Mouse (Mus musculus) kidney, adult 2 months (tissue): ENCODE measurements around the gene Igdcc4. TPM values are rescaled to one million over a fixed set of nuclear protein-coding genes. Genes with fewer than 3 reads are reported as not detected.

Experiments
- DNase-seq: peaks from one replicate; pipeline ENCODE4 v3.0.0; 2021
- H3K27ac ChIP-seq: fragments of 200-500 bp; 2 replicates; pipeline ENCODE4 v1.5.1; 2012; ENCODE audit warnings: low read depth, low read length, control low read depth, inconsistent platforms; ENCODE audit not compliant: insufficient read depth
- H3K27me3 ChIP-seq: fragments of 200-500 bp; replicated peaks from 2 replicates; pipeline ENCODE4 v1.6.1; 2012; ENCODE audit warnings: mild to moderate bottlenecking, moderate library complexity, low read length, inconsistent platforms; ENCODE audit not compliant: control insufficient read depth, insufficient read depth
- H3K36me3 ChIP-seq: fragments of 200-500 bp; 2 replicates; pipeline ENCODE4 v1.6.1; 2012; ENCODE audit warnings: mild to moderate bottlenecking, moderate library complexity, low read length, inconsistent platforms; ENCODE audit not compliant: control insufficient read depth, insufficient read depth
- H3K4me1 ChIP-seq: fragments of 200-500 bp; 2 replicates; pipeline ENCODE4 v1.6.1; 2011; ENCODE audit warnings: low read length; ENCODE audit not compliant: control insufficient read depth, insufficient read depth
- H3K4me3 ChIP-seq: fragments of 200-500 bp; 2 replicates; pipeline ENCODE4 v1.5.1; 2011; ENCODE audit warnings: mild to moderate bottlenecking, low read depth, low read length, control low read depth; ENCODE audit not compliant: insufficient read depth
- CTCF ChIP-seq: fragments of 200-500 bp; conservative IDR thresholded peaks from 2 replicates; pipeline ENCODE4 v1.5.1; 2011; ENCODE audit warnings: low read depth, mild to moderate bottlenecking, control low read depth, low read length, moderate library complexity, mixed read lengths; ENCODE audit not compliant: insufficient read depth, insufficient read length
- POLR2A ChIP-seq: fragments of 200-500 bp; IDR thresholded peaks from one replicate; pipeline ENCODE4 v1.6.1; 2011; ENCODE audit warnings: low read depth, low read length, control low read depth
- WGBS: fragments of 180-500 bp; shearing (Covaris S2); methylation state at CpG from one replicate; pipeline ENCODE4 v1.1.7; 2018; 5-methylcytosine and 5-hydroxymethylcytosine counted together
- polyA plus RNA-seq: library from polyadenylated mRNA; depleted of rRNA; stranded (reverse); fragments of >200 nt; gene quantifications from 2 replicates; pipeline ENCODE4 v1.2.3, GENCODE M21; 2012

Igdcc4 gene
- polyA plus RNA-seq, 1 experiment: 0.83 TPM

DNA sequence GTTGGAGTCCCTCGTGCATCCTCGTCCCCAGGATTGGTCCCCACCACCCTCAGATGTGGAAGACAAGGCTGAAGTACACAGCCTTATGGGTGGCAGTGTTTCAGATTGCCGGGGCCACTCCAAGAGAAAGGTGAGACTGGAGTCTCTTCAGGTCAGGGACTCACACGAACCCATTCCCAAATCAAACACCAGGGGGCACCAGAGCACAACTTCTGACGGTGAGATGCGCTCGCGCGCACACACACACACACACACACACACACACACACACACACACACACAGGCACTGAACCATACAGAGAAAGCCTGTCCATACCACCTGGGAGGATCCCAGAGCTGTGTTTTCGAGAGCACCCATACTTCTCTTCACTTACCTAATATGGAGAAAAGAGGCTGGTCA lies 32.5 kb downstream of the Igdcc4 start:
- peak; percentile 80 for DNase-seq

DNA sequence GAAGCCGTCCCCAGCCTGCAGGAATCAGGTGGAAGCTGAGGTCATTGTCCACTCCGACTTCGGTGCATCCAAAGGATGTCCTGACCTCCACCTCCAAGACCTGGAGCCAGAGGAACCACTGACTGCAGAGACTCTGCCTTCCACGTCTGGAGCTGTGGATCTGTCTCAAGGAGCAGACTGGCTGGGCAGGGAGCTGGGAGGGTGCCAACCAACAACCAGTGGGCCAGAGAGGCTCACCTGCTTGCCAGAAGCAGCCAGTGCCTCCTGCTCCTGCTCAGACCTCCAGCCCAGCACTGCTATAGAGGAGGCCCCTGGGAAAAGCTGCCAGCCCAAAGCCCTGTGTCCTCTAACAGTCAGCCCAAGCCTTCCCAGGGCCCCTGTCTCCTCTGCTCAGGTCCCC lies 33.8 kb downstream of the Igdcc4 start:
- no peak overlapping the region for H3K4me3 ChIP-seq
- no peaks in the 10 kb centered on the region for H3K27me3 ChIP-seq
- H3K36me3 ChIP-seq: no peaks in the 10 kb centered on the region
- H3K27ac ChIP-seq: no peak overlapping the region
- H3K4me1 ChIP-seq: no peaks in the 10 kb centered on the region
- TF ChIP-seq CTCF: no peak
- no peak for TF ChIP-seq POLR2A
- DNase-seq: no peak
- WGBS: 83% methylated on average over 4 of the region's 4 CpGs

More for the DNA sequence above, 32.5 kb downstream of the Igdcc4 start:
- no peak overlapping the region for H3K4me3 ChIP-seq
- 1% methylated on average over 10 of the region's 10 CpGs for WGBS
- no peaks in the 10 kb centered on the region for H3K4me1 ChIP-seq
- TF ChIP-seq CTCF: peak; percentile 87
- TF ChIP-seq POLR2A: no peak
- no peak overlapping the region for H3K27ac ChIP-seq
- H3K36me3 ChIP-seq: no peaks in the 10 kb centered on the region
- H3K27me3 ChIP-seq: no peaks in the 10 kb centered on the region

- Histone ChIP-seq H3K4me1 (no peaks in the 10 kb centered on the region), H3K27ac (no peak overlapping the region), H3K27me3 (0 out of 2 replicates have a peak, but pooled peaks cover 2% of the 10 kb centered on the region), H3K36me3 (no peaks in the 10 kb centered on the region), H3K4me3 (peak overlapping the region; percentile 57; the same call in 1 of the 2 replicates)
- WGBS: 10% methylated on average over 8 of the region's 8 CpGs
- TF ChIP-seq CTCF: no peak
- no peak for TF ChIP-seq POLR2A
- no peak for DNase-seq
Measured at GRCm38 (mm10) chr9:65140491-65140890, 39.2 kb downstream of the Igdcc4 start.

DNA sequence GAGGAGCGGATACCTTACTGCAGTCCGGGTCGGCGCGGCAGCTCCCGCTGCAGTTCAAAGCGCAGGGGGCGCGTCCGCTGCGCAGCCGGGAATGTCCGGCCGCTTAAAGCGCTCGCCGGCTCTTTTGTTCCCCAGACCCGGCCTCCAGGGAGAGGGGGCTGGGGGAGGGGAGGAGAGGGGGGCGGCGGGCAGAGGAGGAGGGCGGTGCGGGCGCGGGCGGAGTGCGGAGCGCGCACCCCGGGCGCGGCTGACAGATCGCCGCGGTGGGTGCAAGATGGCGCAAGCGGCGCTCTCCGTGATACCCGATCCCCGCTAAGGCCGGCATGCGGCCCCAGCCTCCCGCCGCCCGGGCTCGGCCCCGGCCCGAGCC lies 39.6 kb downstream of the Igdcc4 start, which contains the start of gene Igdcc3:
Gene Igdcc3, plus strand, starts transcription at position 254 of the 370 bp plus-strand sequence.
- WGBS: 1% methylated on average over 29 of the region's 48 CpGs
- no peak within 1 kb of the TSS for H3K27ac ChIP-seq
- peak within 1 kb of the TSS; percentile 57 for H3K4me3 ChIP-seq
- TF ChIP-seq CTCF: no peak
- TF ChIP-seq POLR2A: no peak
- peak; percentile 22 for DNase-seq
- no peaks in the 10 kb centered on the region for H3K4me1 ChIP-seq
- no peaks in the 10 kb centered on the region for H3K36me3 ChIP-seq
- H3K27me3 ChIP-seq: 0 out of 2 replicates have a peak, but pooled peaks cover 2% of the 10 kb centered on the region

GRCm38 (mm10) chr9:65141306-65141975 lies 40.2 kb downstream of the Igdcc4 start:
- Histone ChIP-seq H3K27me3 (0 out of 2 replicates have a peak, but pooled peaks cover 2% of the 10 kb centered on the region), H3K36me3 (no peaks in the 10 kb centered on the region), H3K4me3 (peak overlapping the region; percentile 57), H3K4me1 (no peaks in the 10 kb centered on the region), H3K27ac (no peak overlapping the region)
- DNase-seq: peak; percentile 37
- TF ChIP-seq CTCF: no peak
- TF ChIP-seq POLR2A: no peak
- under 1% methylated on average over 72 of the region's 73 CpGs for WGBS

GRCm38 (mm10) chr9:65141976-65142318 lies 40.7 kb downstream of the Igdcc4 start:
- Histone ChIP-seq H3K4me1 (no peaks in the 10 kb centered on the region), H3K27ac (no peak overlapping the region), H3K36me3 (no peaks in the 10 kb centered on the region), H3K4me3 (peak overlapping the region; percentile 57), H3K27me3 (0 out of 2 replicates have a peak, but pooled peaks cover 2% of the 10 kb centered on the region)
- no peak for TF ChIP-seq CTCF
- TF ChIP-seq POLR2A: no peak
- WGBS: 0% methylated on average over 17 of the region's 17 CpGs
- DNase-seq: peak; percentile 17

GRCm38 (mm10) chr9:65142399-65142798 lies 41.1 kb downstream of the Igdcc4 start:
- TF ChIP-seq CTCF: no peak
- TF ChIP-seq POLR2A: no peak
- Histone ChIP-seq H3K4me3 (no peak overlapping the region), H3K36me3 (no peaks in the 10 kb centered on the region), H3K4me1 (no peaks in the 10 kb centered on the region), H3K27me3 (0 out of 2 replicates have a peak, but pooled peaks cover 2% of the 10 kb centered on the region), H3K27ac (no peak overlapping the region)
- no peak for DNase-seq
- 8% methylated on average over 8 of the region's 8 CpGs for WGBS

DNA sequence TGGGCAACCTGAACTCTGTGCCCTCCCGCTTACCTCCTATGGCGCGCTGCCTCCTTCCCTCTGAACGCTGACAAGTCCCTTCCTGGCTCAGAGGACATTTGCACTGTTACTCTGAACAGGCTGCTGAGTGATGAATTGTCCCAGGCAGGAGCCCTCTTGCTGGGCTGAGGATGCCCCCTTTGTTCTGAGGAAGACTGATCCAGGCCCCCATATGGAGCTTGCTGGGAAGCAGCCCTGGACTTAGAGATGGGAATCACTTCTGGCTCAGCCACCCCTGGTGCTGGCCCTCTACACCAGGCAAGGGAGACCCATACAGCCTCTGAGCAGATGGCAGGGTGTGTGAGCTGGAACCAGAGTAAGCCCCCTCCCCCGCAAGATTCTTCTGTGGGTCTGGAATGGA lies 44.7 kb downstream of the Igdcc4 start:
- no peaks in the 10 kb centered on the region for H3K4me1 ChIP-seq
- TF ChIP-seq CTCF: no peak
- no peak for TF ChIP-seq POLR2A
- 91% methylated on average over 5 of the region's 5 CpGs for WGBS
- H3K36me3 ChIP-seq: no peaks in the 10 kb centered on the region
- no peak overlapping the region for H3K4me3 ChIP-seq
- no peak for DNase-seq
- H3K27ac ChIP-seq: no peak overlapping the region
- 0 out of 2 replicates have a peak, but pooled peaks cover 2% of the 10 kb centered on the region for H3K27me3 ChIP-seq
